Mouse (Mus musculus) hindbrain, embryonic 14.5 days (tissue): ENCODE measurements around the gene Katna1. TPM values are rescaled to one million over a fixed set of nuclear protein-coding genes. Genes with fewer than 3 reads are reported as not detected.
A peak's percentile ranks its signal among the peaks of the same experiment; 100 is the strongest.

Experiments
- ATAC-seq: fragments of 200-750 bp; cut with Nextera tagmentation; 2 replicates; pipeline ENCODE4 v1.8.0; 2017; ENCODE audit warnings: moderate number of reproducible peaks, mild to moderate bottlenecking, moderate TSS enrichment, moderate library complexity; ENCODE audit not compliant: low FRiP score
- DNase-seq: peaks from one replicate; pipeline ENCODE4 v3.0.0-alpha.2; 2015; ENCODE audit warnings: low spot score
- H3K27ac ChIP-seq: fragments of 300-500 bp; sonication (generic); 2 replicates; pipeline ENCODE4 v1.5.1; 2014; ENCODE audit warnings: mild to moderate bottlenecking, moderate library complexity
- H3K27me3 ChIP-seq: fragments of 300-500 bp; sonication (generic); 2 replicates; pipeline ENCODE4 v1.6.1; 2014; ENCODE audit warnings: mild to moderate bottlenecking, low read length, mixed read lengths; ENCODE audit not compliant: control insufficient read depth, insufficient read depth
- H3K36me3 ChIP-seq: fragments of 300-500 bp; sonication (generic); replicated peaks from 2 replicates; pipeline ENCODE4 v1.6.1; 2014; ENCODE audit not compliant: control insufficient read depth, insufficient read depth
- H3K4me1 ChIP-seq: fragments of 300-500 bp; sonication (generic); replicated peaks from 2 replicates; pipeline ENCODE4 v1.6.1; 2014; ENCODE audit warnings: antibody characterized with exemption, low read length, mixed read lengths; ENCODE audit not compliant: control insufficient read depth, insufficient read depth
- H3K4me2 ChIP-seq: fragments of 300-500 bp; sonication (generic); replicated peaks from 2 replicates; pipeline ENCODE4 v1.6.1; 2014; ENCODE audit warnings: mild to moderate bottlenecking, moderate library complexity
- H3K4me3 ChIP-seq: fragments of 300-500 bp; sonication (generic); replicated peaks from 2 replicates; pipeline ENCODE4 v1.5.1; 2014; ENCODE audit warnings: mild to moderate bottlenecking, low read length
- H3K9ac ChIP-seq: fragments of 300-500 bp; sonication (generic); 2 replicates; pipeline ENCODE4 v1.6.1; 2014
- H3K9me3 ChIP-seq: fragments of 300-500 bp; sonication (generic); 2 replicates; pipeline ENCODE4 v1.6.1; 2016; ENCODE audit warnings: low read length; ENCODE audit not compliant: control insufficient read depth
- WGBS: fragments of 180-500 bp; shearing (Covaris S2); extraction: QIAGEN DNeasy Blood & Tissue Kit; methylation state at CpG from one replicate; pipeline ENCODE4 v1.1.7; 2014; 5-methylcytosine and 5-hydroxymethylcytosine counted together
- polyA plus RNA-seq: library from polyadenylated mRNA; unstranded; fragments of >200 nt; fragmentation: Nextera tagmentation; extraction: Ambion mirVana; gene quantifications from 2 replicates; pipeline ENCODE4 v1.2.1, GENCODE M21; 2014

Katna1 gene
- polyA plus RNA-seq, 1 experiment from 2014 or later, result 30.0 TPM

DNA sequence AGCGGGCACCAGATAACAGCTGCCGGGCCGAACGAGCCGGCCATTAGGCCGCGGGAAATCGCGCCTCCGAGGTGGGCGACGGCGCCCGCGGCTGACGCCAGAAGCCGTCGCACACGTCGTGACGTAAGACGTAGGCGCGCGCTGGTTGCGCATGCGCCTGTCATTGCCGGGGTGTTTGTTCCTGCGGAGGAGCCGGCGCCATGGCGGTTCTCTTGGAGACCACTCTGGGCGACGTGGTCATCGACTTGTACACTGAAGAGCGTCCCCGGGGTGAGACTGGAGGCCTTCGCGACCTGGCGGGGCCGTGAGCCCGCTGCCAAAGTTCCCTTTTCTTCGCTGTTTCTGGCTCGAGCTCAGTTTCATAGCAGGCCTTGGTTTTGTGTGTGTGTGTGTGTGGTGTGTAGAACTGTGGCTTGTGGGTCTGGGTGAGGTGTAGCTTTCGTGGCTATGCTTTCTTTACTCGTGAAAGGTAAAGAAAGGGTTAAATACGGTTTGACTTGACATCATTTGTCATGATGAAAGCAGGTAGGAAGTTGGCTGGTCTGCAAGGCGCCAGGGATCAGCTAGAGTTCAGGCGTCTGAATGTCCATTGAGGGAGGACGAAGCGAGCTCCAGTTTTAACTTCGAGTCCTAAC, 67.1 kb downstream of the Katna1 start, which contains the start of the genes Ginm1 and Ppil4:
TSS of gene Ginm1 (minus strand) at position 74 of the 635 bp plus-strand sequence.
TSS of gene Ppil4 (plus strand) at position 141 of the 635 bp plus-strand sequence.
- peaks cover 35% of the 10 kb centered on the region for H3K36me3 ChIP-seq
- peak within 1 kb of the TSS; percentile 76 for H3K9ac ChIP-seq
- H3K27me3 ChIP-seq, result no peaks in the 10 kb centered on the region
- H3K4me3 ChIP-seq, result peak within 1 kb of the TSS; percentile 53
- DNase-seq, result peak; percentile 98
- H3K9me3 ChIP-seq, result no peaks in the 10 kb centered on the region
- H3K4me2 ChIP-seq, result peak within 1 kb of the TSS; percentile 86
- peak within 1 kb of the TSS; percentile 77; the same call in 1 of the 2 replicates for H3K27ac ChIP-seq
- ATAC-seq, result peak; percentile 95
- under 1% methylated on average over 52 of the region's 52 CpGs for WGBS
- H3K4me1 ChIP-seq, result peaks cover 17% of the 10 kb centered on the region

DNA sequence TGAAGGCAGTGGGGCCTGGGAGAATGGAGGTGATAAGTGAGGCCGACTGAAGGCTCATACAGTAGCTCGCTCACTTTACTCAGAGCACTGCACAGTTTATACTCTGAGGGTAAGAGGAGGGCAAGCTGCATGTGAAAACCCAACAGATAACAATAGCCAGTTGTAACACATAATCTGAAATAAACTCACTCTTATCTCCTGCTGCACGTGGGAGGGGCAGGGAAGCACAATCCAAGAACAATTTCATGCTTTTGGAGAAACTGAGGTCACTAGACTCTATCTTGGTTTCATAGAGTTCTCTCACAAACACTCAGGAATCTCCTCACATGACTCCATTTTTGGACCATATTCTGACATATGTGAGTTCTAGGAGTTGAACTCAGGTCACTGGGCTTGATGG, 75.5 kb downstream of the Katna1 start:
- ATAC-seq, result no peak
- no peak overlapping the region for H3K4me2 ChIP-seq
- no peaks in the 10 kb centered on the region for H3K27me3 ChIP-seq
- H3K9me3 ChIP-seq, result no peaks in the 10 kb centered on the region
- no peaks in the 10 kb centered on the region for H3K4me1 ChIP-seq
- no peak for DNase-seq
- H3K9ac ChIP-seq, result no peak overlapping the region
- no peak overlapping the region for H3K27ac ChIP-seq
- peaks cover 97% of the 10 kb centered on the region for H3K36me3 ChIP-seq
- H3K4me3 ChIP-seq, result no peak overlapping the region
- 94% methylated on average over 3 of the region's 3 CpGs for WGBS

DNA sequence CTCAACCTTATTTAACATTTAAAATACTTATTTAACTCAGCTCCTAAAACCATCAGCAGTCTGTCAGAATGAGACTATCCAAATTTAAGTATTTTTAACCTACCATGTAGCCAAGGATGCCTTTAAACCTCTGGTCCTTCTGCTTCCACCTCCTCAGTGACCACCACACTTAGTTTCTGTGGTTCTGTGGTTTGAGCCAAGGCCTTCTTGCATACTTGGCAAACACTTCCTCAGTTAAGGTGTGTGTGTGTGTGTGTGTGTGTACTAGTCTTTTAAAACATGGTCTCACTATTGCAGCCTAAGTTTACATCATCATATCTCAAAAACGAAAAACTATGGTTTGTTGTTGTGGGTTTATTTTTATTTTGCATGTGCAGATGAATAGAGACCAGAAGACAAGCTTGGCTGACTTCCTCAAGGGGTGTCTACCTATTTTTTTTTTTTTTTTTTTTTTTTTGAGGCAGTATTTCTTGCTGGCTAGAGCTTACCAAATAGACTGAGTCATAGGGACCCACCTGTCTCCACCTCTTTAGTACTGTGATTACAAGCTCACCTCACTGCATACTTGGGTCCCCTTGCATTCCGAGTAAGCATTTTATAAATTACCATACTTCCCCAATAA, 76.8 kb downstream of the Katna1 start:
- Histone ChIP-seq H3K36me3 (peaks cover 95% of the 10 kb centered on the region), H3K4me2 (no peak overlapping the region), H3K27ac (no peak overlapping the region), H3K4me1 (no peaks in the 10 kb centered on the region), H3K9me3 (no peaks in the 10 kb centered on the region), H3K9ac (no peak overlapping the region), H3K4me3 (no peak overlapping the region), H3K27me3 (no peaks in the 10 kb centered on the region)
- 93% methylated on average over 2 of the region's 2 CpGs for WGBS
- ATAC-seq (no peak), DNase-seq (no peak)

DNA sequence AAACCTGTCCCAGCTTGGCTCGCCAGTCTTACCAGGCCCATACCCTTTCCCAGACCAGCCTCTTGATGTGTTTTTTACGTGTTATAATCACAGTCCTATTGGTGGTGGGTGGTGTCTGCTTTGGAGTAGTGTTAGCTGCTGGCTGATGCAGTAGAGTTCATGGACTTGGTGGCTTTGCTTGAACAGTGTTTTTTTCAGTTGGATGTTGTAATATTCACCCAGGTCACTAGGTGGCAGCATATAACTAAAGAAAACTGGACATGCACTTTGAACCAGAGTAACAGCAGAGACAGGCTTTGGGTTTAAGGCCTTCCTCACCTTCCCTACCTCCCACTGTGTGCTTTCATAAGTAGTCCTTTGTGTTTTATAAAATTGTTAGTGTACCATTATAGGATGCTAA, 84.1 kb downstream of the Katna1 start:
- Histone ChIP-seq H3K4me1 (no peaks in the 10 kb centered on the region), H3K27ac (no peak overlapping the region), H3K36me3 (peaks cover 90% of the 10 kb centered on the region), H3K27me3 (no peaks in the 10 kb centered on the region), H3K4me2 (no peak overlapping the region), H3K9me3 (no peaks in the 10 kb centered on the region), H3K9ac (no peak overlapping the region), H3K4me3 (no peak overlapping the region)
- DNase-seq, result peak; percentile 87
- WGBS, result 47% methylated on average over 2 of the region's 2 CpGs
- peak; percentile 53; the same call in 1 of the 2 replicates for ATAC-seq

Other genes starting within 250 kb of the Katna1 start
- gene Lrp11, start 136.2 kb upstream of the Katna1 start, polyA plus RNA-seq, result 40.5 and 52.5 TPM in 2 replicates
- gene Nup43, start 58.5 kb upstream of the Katna1 start, polyA plus RNA-seq, result 28.7 and 32.3 TPM in 2 replicates
- 177 and 186 TPM in 2 replicates for gene Pcmt1, start 44.9 kb upstream of the Katna1 start, polyA plus RNA-seq
- gene Lats1, start 44.8 kb upstream of the Katna1 start, polyA plus RNA-seq, result 17.7 and 17.8 TPM in 2 replicates
- gene Ginm1, start 66.8 kb downstream of the Katna1 start, polyA plus RNA-seq, result 54.7 and 61.7 TPM in 2 replicates
- gene Ppil4, start 66.9 kb downstream of the Katna1 start, polyA plus RNA-seq, result 42.5 and 43.7 TPM in 2 replicates
- gene Zc3h12d, start 106.5 kb downstream of the Katna1 start, polyA plus RNA-seq, result 0.14 and 0.25 TPM in 2 replicates
- 20.2 and 20.6 TPM in 2 replicates for gene Tab2, start 230.2 kb downstream of the Katna1 start, polyA plus RNA-seq